Mouse (Mus musculus) ES-E14 (cell line): ENCODE measurements at regions not wholly inside any gene's neighbourhood (a gene's known extent, or its start where the extent isn't known, plus 50 kb on each side); places are given as distances from the start of the nearest gene placed in this dataset.

Source experiments
- HCFC1 ChIP-seq: IDR thresholded peaks from 2 replicates; pipeline ENCODE4 v1.6.1; 2012; ENCODE audit warnings: low read length, inconsistent platforms, borderline replicate concordance; ENCODE audit not compliant: insufficient read depth
- MAFK ChIP-seq: IDR thresholded peaks from 2 replicates; pipeline ENCODE4 v1.6.1; 2014; ENCODE audit warnings: mild to moderate bottlenecking, low read depth, low read length, inconsistent platforms; ENCODE audit not compliant: insufficient read depth
- ZC3H11A ChIP-seq: IDR thresholded peaks from 2 replicates; pipeline ENCODE4 v1.6.1; 2012; ENCODE audit warnings: low read depth, mild to moderate bottlenecking, inconsistent platforms, low read length, borderline replicate concordance

DNA sequence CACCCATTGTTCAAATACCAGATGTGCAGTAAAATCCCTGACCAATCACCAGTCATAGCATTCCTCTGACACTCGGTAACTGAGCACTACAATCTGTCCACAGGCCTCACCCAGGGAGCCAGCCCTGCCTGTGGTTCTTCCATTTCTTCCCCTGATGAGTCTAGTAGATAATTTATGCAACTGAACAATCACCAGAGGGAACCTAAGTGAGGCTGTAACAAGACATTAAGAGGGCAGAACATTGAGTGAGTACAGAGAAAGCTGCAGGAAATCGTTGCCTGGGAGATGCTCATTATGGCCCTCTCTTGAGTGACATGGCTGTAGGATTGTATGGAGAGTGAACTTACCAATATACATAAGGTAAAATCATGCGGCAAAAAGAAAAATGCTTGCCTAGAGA lies 255.2 kb downstream of the Adgb start:
- TF ChIP-seq ZC3H11A (no peak), MAFK (no peak), HCFC1 (no peak)
